Mouse (Mus musculus) embryonic facial prominence, embryonic 12.5 days (tissue): ENCODE measurements around the gene Dnaaf5. TPM values are rescaled to one million over a fixed set of nuclear protein-coding genes. Genes with fewer than 3 reads are reported as not detected.
A peak's percentile ranks its signal among the peaks of the same experiment; 100 is the strongest.

ENCODE experiments used
- ATAC-seq: fragments of 200-750 bp; cut with Nextera tagmentation; 2 replicates; pipeline ENCODE4 v1.8.0; 2017; ENCODE audit not compliant: insufficient number of reproducible peaks, insufficient read depth, low FRiP score, low TSS enrichment
- H3K27ac ChIP-seq: fragments of 300-500 bp; sonication (generic); 2 replicates; pipeline ENCODE4 v1.5.1; 2016; ENCODE audit warnings: mild to moderate bottlenecking
- H3K27me3 ChIP-seq: fragments of 300-500 bp; sonication (generic); 2 replicates; pipeline ENCODE4 v1.6.1; 2016; ENCODE audit warnings: mild to moderate bottlenecking, moderate library complexity
- H3K36me3 ChIP-seq: fragments of 300-500 bp; sonication (generic); 2 replicates; pipeline ENCODE4 v1.6.1; 2016; ENCODE audit warnings: mild to moderate bottlenecking
- H3K4me1 ChIP-seq: fragments of 300-500 bp; sonication (generic); 2 replicates; pipeline ENCODE4 v1.6.1; 2016
- H3K4me2 ChIP-seq: fragments of 300-500 bp; sonication (generic); replicated peaks from 2 replicates; pipeline ENCODE4 v1.6.1; 2016; ENCODE audit warnings: mild to moderate bottlenecking, moderate library complexity
- H3K4me3 ChIP-seq: fragments of 300-500 bp; sonication (generic); 2 replicates; pipeline ENCODE4 v1.5.1; 2016; ENCODE audit warnings: mild to moderate bottlenecking
- H3K9ac ChIP-seq: fragments of 300-500 bp; sonication (generic); 2 replicates; pipeline ENCODE4 v1.6.1; 2016; ENCODE audit warnings: mild to moderate bottlenecking, moderate library complexity
- H3K9me3 ChIP-seq: fragments of 300-500 bp; sonication (generic); 2 replicates; pipeline ENCODE4 v1.6.1; 2016; ENCODE audit warnings: mild to moderate bottlenecking, moderate library complexity
- WGBS: fragments of 180-500 bp; shearing (Covaris S2); methylation state at CpG from one replicate; pipeline ENCODE4 v1.1.7; 2016; 5-methylcytosine and 5-hydroxymethylcytosine counted together
- polyA plus RNA-seq: library from polyadenylated mRNA; unstranded; fragments of >200 nt; fragmentation: Nextera tagmentation; extraction: Ambion mirVana; gene quantifications from 2 replicates; pipeline ENCODE4 v1.2.1, GENCODE M21; 2016

Gene Dnaaf5
- polyA plus RNA-seq, 1 experiment from 2014 or later: 6.0 TPM

DNA sequence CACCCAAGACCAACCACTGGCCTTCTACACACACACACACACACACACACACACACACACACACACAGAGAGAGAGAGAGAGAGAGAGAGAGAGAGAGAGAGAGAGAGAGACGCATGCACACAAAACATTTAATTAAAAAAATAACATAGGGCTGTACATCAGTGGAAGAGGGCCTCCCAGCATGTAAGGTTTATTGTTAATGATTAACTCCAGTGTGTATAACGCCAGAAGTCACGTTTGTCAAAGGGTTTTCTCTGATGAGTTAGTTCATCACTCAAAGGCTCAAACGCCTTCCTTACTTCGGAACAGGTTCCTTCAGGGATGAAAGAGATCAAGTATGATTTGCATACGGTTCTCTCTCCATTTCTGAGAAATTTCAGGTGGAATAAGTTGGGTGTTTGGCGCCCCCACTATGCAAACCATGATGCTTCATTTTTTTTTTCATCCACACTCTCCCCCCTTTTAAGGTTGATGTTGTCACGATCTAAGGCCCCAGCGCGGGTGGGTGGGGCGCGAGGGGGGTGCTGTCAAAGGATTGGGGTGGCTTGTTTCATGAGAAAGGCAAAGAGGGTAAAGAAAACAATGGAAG lies 21.5 kb upstream of the Dnaaf5 start:
- H3K4me1 ChIP-seq: 0 out of 2 replicates have a peak, but pooled peaks cover 4% of the 10 kb centered on the region
- no peaks in the 10 kb centered on the region for H3K36me3 ChIP-seq
- H3K27me3 ChIP-seq: peaks cover 19% of the 10 kb centered on the region
- 43% methylated on average over 12 of the region's 12 CpGs for WGBS
- peak overlapping the region; percentile 60 for H3K4me3 ChIP-seq
- H3K27ac ChIP-seq: no peak overlapping the region
- H3K4me2 ChIP-seq: peak overlapping the region; percentile 85
- H3K9me3 ChIP-seq: no peaks in the 10 kb centered on the region
- no peak for ATAC-seq
- peak overlapping the region; percentile 70 for H3K9ac ChIP-seq

DNA sequence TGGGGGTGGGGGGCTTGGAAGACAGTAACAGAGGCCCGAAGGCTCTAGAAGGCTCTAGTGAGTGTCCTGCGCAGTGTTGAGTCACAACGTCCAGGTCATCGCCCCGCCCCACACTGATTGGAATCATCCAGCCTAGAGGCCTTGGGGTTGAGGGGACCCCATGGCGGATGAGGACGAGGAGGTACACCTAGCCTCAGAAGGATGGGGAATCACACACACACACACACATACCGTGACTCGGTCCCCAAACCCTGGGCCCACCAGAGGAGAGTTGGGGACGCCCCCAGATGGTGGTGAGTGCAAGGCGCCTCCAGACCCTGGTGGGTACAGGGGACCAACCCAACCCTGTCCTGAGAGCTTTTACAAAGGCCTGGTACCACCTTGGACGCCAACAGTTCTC lies 20.9 kb upstream of the Dnaaf5 start:
- peaks cover 19% of the 10 kb centered on the region for H3K27me3 ChIP-seq
- ATAC-seq: peak; percentile 51; the same call in 1 of the 2 replicates

DNA sequence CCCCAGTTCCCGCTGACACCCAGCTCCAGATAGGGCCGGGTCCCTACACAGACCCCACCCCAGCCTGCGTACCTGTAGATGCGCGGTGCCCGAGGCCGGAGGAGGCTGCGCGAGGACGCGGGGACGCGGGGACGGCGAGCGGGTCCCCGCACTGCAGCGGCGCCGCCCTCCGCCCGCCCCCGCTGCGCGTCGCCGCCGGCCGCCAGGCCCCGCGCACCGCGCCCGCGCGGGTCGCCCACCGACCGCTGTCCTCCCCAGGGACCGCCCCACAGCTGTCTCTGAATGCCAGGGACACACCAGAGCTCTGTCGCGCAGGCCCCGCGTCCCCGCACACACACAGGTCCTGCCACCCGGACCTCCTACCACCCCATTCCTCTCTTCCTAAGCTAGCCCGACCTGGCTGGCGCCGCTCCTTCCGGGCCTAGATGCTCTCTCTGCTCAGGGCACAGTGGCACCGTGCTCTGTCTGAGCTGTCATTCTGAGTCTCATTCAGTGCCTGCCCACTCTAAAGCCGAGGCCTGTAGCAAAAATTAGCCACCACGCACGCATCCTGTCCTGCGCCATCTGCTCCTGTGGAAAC lies 20.4 kb upstream of the Dnaaf5 start:
- Histone ChIP-seq H3K36me3 (no peaks in the 10 kb centered on the region), H3K4me1 (0 out of 2 replicates have a peak, but pooled peaks cover 4% of the 10 kb centered on the region), H3K27me3 (peaks cover 19% of the 10 kb centered on the region), H3K9me3 (no peaks in the 10 kb centered on the region), H3K9ac (peak overlapping the region; percentile 70), H3K27ac (no peak overlapping the region), H3K4me2 (peak overlapping the region; percentile 85), H3K4me3 (peak overlapping the region; percentile 60)
- ATAC-seq: peak; percentile 64; the same call in 1 of the 2 replicates
- 3% methylated on average over 52 of the region's 55 CpGs for WGBS

More for the DNA sequence above, 20.9 kb upstream of the Dnaaf5 start:
- Histone ChIP-seq H3K4me2 (peak overlapping the region; percentile 85), H3K36me3 (no peaks in the 10 kb centered on the region), H3K27ac (no peak overlapping the region), H3K4me3 (peak overlapping the region; percentile 60), H3K9ac (peak overlapping the region; percentile 70), H3K4me1 (0 out of 2 replicates have a peak, but pooled peaks cover 4% of the 10 kb centered on the region), H3K9me3 (no peaks in the 10 kb centered on the region)
- WGBS: 13% methylated on average over 12 of the region's 12 CpGs

DNA sequence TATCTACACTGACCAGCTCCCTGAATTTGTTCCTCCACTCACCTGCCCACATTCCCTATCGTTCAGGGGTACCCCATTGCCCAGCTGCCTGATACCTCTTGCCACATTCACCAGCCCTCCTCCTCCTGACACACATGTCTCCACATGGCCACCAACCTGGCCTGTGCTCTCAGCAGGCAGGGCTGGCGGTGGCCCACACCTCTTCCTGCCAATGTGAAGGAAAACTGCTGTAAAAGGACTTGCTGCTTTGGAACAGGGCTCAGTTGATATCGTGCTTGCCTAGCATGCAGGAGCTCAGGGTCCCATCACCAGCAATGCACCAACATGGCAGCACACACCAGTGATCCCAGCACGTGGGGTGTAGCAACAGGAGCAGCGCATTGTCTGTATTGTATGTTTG lies 19.7 kb upstream of the Dnaaf5 start:
- WGBS: 73% methylated on average over 5 of the region's 5 CpGs
- no peak for ATAC-seq
- H3K4me2 ChIP-seq: no peak overlapping the region
- H3K4me3 ChIP-seq: no peak overlapping the region
- H3K4me1 ChIP-seq: 0 out of 2 replicates have a peak, but pooled peaks cover 4% of the 10 kb centered on the region
- H3K9ac ChIP-seq: no peak overlapping the region
- H3K27ac ChIP-seq: no peak overlapping the region
- H3K9me3 ChIP-seq: no peaks in the 10 kb centered on the region
- no peaks in the 10 kb centered on the region for H3K36me3 ChIP-seq
- peaks cover 19% of the 10 kb centered on the region for H3K27me3 ChIP-seq

DNA sequence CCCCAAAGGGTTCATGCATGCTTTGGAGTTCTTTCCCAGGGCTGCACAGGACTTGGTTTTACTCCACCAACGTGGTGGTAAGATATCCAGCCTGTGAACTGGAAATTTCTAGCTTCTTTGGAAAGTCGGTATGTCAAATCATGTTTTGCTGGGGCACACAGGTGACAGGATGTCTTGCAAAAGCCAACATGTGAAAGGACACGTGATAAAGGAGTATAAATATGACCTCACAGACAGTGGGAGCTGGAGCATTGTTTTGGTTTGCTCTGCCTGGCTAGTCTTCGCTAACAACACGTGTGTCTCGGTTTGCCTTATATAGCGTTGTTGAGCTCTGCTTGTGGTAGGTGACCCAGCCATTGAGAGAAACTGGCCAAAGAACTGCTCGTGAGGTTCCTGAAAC lies 15.5 kb upstream of the Dnaaf5 start:
- WGBS: 84% methylated on average over 8 of the region's 8 CpGs

DNA sequence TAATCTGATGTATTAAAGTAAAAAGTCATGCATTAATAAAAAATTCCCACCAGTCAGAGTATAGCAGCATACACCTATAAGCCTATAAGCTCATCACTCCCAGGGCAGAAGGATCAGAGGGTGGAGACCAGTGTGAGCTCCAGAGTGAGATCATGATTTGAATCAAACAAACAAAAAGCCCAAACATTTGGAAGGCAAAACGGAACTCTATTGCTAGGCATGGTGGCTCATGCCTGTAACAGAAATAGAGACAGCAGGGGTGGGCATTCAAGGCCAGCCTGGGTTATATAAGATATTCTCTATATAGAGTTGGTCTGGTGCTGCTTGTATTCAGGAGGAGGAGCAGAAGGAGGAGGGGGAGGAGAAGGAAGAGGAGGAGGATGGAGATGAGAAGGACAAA lies 13.7 kb upstream of the Dnaaf5 start:
- H3K4me2 ChIP-seq: no peak overlapping the region
- 70% methylated on average over 1 of the region's 1 CpGs for WGBS
- H3K9ac ChIP-seq: no peak overlapping the region
- H3K36me3 ChIP-seq: no peaks in the 10 kb centered on the region
- H3K27ac ChIP-seq: no peak overlapping the region
- no peaks in the 10 kb centered on the region for H3K27me3 ChIP-seq
- H3K4me3 ChIP-seq: no peak overlapping the region
- no peaks in the 10 kb centered on the region for H3K4me1 ChIP-seq
- no peaks in the 10 kb centered on the region for H3K9me3 ChIP-seq
- ATAC-seq: no peak

More for the DNA sequence above, 15.5 kb upstream of the Dnaaf5 start:
- no peak for ATAC-seq
- no peak overlapping the region for H3K4me3 ChIP-seq
- peaks cover 11% of the 10 kb centered on the region for H3K27me3 ChIP-seq
- no peaks in the 10 kb centered on the region for H3K4me1 ChIP-seq
- no peak overlapping the region for H3K9ac ChIP-seq
- no peaks in the 10 kb centered on the region for H3K9me3 ChIP-seq
- H3K27ac ChIP-seq: no peak overlapping the region
- H3K4me2 ChIP-seq: no peak overlapping the region
- no peaks in the 10 kb centered on the region for H3K36me3 ChIP-seq

DNA sequence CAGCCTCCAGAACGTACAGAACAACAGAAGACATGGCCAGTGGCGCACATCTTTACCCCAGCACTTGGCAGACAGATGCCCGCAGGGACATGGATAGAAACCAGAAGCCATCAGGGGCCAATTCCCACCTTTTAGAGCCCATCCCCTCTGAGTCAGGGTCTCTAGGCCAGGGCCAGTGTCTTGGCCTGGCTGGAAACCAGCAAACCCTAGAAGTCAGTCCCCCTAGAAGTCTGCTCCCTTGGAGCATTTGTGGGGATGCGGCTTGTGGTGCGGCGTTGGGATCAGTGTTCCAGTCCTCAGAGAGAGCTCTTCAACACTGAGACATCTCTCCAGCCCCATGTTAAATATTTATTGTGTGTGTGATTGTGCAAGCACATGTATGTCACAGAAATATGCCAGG lies 12.8 kb upstream of the Dnaaf5 start:
- no peaks in the 10 kb centered on the region for H3K36me3 ChIP-seq
- H3K4me3 ChIP-seq: no peak overlapping the region
- 86% methylated on average over 6 of the region's 6 CpGs for WGBS
- no peaks in the 10 kb centered on the region for H3K9me3 ChIP-seq
- H3K9ac ChIP-seq: no peak overlapping the region
- no peaks in the 10 kb centered on the region for H3K4me1 ChIP-seq
- ATAC-seq: no peak
- no peaks in the 10 kb centered on the region for H3K27me3 ChIP-seq
- no peak overlapping the region for H3K4me2 ChIP-seq
- no peak overlapping the region for H3K27ac ChIP-seq

DNA sequence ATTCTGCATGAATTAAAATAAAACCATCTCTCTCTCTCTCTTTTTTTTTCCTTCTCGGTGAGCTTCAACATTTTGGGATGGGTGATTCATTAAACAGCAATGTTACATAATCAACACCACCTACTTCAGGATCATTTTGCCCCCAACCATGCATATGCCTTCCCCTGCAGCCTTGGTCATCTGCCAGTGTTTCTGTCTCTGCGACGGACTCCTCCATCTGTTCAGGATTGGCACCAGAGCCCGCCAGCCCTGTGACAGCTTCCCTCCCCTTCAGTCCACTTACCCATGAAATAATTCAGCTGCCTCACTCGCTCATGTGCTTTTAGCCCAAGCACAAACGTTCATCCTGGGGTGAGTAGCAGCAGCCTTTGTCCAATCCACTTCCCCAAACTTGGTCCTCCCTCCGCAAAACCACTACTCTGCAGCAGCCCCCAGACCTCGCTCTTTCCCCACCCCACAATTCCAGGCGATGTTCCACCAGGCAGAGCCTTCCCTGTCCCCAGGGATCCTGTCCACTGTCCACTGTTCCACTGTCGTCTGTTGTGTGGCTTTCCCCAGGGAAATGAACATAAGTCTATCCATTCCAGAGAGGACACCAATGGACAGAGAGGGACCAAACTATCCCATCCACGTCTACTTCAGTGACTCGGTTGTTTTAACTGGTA lies 11.6 kb upstream of the Dnaaf5 start:
- Histone ChIP-seq H3K4me2 (no peak overlapping the region), H3K4me3 (no peak overlapping the region), H3K27ac (no peak overlapping the region), H3K27me3 (no peaks in the 10 kb centered on the region), H3K9me3 (no peaks in the 10 kb centered on the region), H3K4me1 (no peaks in the 10 kb centered on the region), H3K9ac (no peak overlapping the region), H3K36me3 (no peaks in the 10 kb centered on the region)
- ATAC-seq: no peak
- WGBS: 72% methylated on average over 12 of the region's 12 CpGs

DNA sequence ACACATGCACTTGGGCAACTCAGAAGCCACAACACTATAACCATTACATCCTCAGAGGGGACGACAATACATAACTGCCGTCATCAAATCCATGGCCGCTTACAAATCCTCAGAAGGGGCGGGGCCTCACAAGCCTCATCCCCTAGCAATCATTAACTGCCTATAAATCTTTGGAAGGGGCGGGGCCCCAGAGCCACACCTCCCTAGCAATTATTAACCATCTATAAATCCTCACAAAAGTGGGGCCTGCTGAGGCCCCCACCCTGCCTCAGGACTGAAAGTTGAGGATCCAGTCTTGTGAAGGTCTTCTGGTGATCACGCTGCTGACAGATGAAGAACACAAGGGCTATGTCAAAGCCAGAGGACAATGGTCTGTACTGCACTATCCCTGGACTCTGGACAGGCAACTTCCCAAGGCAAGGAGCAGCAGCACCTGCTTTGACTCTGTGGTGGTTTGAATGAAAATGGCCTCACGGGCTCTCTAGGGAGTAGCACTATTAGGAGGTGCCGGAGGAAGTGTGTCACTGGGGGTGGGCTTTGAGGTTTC lies 11.0 kb upstream of the Dnaaf5 start:
- ATAC-seq: no peak
- no peak overlapping the region for H3K9ac ChIP-seq

DNA sequence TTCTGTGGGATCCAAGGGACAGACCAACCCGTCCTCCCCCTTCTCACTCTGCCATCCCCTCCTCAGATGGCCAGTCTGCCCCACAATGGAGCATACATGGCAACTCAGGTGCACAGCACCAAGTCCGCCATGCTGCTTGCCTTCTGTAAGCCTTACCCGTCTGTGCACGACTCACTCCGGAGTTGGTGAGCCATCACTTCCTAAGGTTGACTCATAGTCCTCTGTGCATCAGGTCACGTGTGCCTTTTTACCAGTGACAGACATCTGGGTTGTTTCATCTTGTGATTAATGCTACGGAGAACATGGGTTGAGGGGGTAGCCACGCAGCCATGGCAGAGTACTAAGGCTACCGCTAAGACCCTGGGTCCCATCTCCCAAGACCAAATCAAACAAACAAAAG lies 9.4 kb upstream of the Dnaaf5 start:
- Histone ChIP-seq H3K4me1 (no peaks in the 10 kb centered on the region), H3K4me2 (no peak overlapping the region), H3K27me3 (no peaks in the 10 kb centered on the region), H3K36me3 (no peaks in the 10 kb centered on the region), H3K4me3 (no peak overlapping the region), H3K9me3 (no peaks in the 10 kb centered on the region), H3K27ac (no peak overlapping the region), H3K9ac (no peak overlapping the region)
- 78% methylated on average over 9 of the region's 9 CpGs for WGBS
- no peak for ATAC-seq

More for the DNA sequence above, 11.0 kb upstream of the Dnaaf5 start:
- H3K27me3 ChIP-seq: no peaks in the 10 kb centered on the region
- no peak overlapping the region for H3K4me2 ChIP-seq
- H3K36me3 ChIP-seq: no peaks in the 10 kb centered on the region
- H3K4me3 ChIP-seq: no peak overlapping the region
- no peak overlapping the region for H3K27ac ChIP-seq
- no peaks in the 10 kb centered on the region for H3K4me1 ChIP-seq
- H3K9me3 ChIP-seq: no peaks in the 10 kb centered on the region
- WGBS: 84% methylated on average over 8 of the region's 8 CpGs

DNA sequence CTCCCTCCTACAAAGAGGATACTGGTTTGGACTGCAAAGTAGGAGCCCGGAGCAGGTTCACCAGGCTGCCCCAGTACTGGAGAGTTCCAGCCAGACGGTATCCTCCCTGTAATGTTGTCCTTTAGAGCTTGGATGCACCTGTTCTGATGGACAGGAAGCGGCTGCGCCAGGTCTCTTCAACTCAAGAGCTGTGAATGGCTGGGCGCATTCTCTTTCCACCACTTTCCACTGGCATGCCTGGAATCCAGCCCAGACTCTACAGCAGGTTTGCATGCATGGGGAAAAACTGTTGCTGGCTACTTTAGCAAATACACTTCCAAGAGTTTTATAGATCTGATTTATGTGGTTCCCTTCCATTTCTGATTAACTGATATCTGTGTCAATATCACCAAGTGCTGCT lies 8.7 kb upstream of the Dnaaf5 start:
- no peak for ATAC-seq
- Histone ChIP-seq H3K4me3 (no peak overlapping the region), H3K36me3 (no peaks in the 10 kb centered on the region), H3K4me2 (no peak overlapping the region), H3K27me3 (no peaks in the 10 kb centered on the region), H3K9ac (no peak overlapping the region), H3K27ac (no peak overlapping the region), H3K4me1 (no peaks in the 10 kb centered on the region), H3K9me3 (no peaks in the 10 kb centered on the region)
- 75% methylated on average over 5 of the region's 5 CpGs for WGBS

DNA sequence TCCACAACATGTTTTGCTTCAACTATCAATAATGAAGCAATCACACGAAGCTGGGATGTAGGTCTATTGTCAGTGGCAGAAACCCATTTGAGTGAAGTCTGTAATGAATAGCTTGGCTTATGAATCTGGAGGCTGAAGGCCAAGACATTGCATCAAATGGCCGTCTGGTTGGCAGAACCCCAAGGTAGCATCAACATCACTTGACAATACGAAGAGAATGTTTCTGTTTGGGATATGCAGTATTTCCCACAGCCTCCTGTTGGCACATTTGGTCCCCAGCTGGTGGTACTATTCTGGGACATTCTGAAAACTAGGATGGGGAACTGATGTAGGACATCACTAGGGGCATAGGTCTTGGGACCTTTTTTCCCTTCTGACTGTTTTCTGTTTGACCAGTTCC lies 6.1 kb upstream of the Dnaaf5 start:
- ATAC-seq: no peak

More for the DNA sequence above, 6.1 kb upstream of the Dnaaf5 start:
- no peak overlapping the region for H3K4me3 ChIP-seq
- no peak overlapping the region for H3K4me2 ChIP-seq
- H3K36me3 ChIP-seq: no peaks in the 10 kb centered on the region
- peaks cover under 1% of the 10 kb centered on the region; the same call in 1 of the 2 replicates for H3K4me1 ChIP-seq
- 87% methylated on average over 3 of the region's 3 CpGs for WGBS
- no peak overlapping the region for H3K9ac ChIP-seq
- H3K27me3 ChIP-seq: no peaks in the 10 kb centered on the region
- no peaks in the 10 kb centered on the region for H3K9me3 ChIP-seq
- no peak overlapping the region for H3K27ac ChIP-seq
